In genomic region chr8:107556511-107556936, GRCm38 (mm10) we compare ENCODE assay signal across 11 mouse cellular contexts. TPM values are rescaled to one million over a fixed set of nuclear protein-coding genes. Genes with fewer than 3 reads are reported as not detected.
A peak's percentile ranks its signal among the peaks of the same experiment; 100 is the strongest.
DNase-seq lines count a peak whose midpoint lies in the region; ATAC-seq and TF ChIP-seq lines count a peak whose summit lies in the region.
"Had no signal": no experiment of that assay in that cellular context is flagged by ENCODE, and none has a peak within 500 bp of the region (broad histone marks: within the 10 kb centered on the region; RNA-seq: fewer than 3 reads in every experiment).

No protein-coding gene starts in this region.

- H3K36me3 ChIP-seq in heart, embryonic 16.5 days (ENCODE audit: control insufficient read depth, insufficient read depth), result no peaks in the 10 kb centered on the region
- H3K36me3 ChIP-seq in intestine, embryonic 16.5 days (ENCODE audit: control insufficient read depth, insufficient read depth, low read length), result no peaks in the 10 kb centered on the region; the same call in none of the 2 replicates
- peaks cover 7% of the 10 kb centered on the region for H3K36me3 ChIP-seq in thymus, adult 2 months (ENCODE audit: control insufficient read depth, insufficient read depth, low read length)

- 0 out of 2 replicates have a peak overlapping the region, but pooled peaks have one; percentile 10 for H3K4me2 ChIP-seq in heart, embryonic 16.5 days (ENCODE audit: low read depth, low read length)
- H3K4me2 ChIP-seq in intestine, embryonic 16.5 days (ENCODE audit: low read depth, low read length), result no peak overlapping the region

- H3K4me1 ChIP-seq in heart, embryonic 16.5 days (ENCODE audit: control insufficient read depth, insufficient read depth, low read length), result 0 out of 2 replicates have a peak, but pooled peaks cover 4% of the 10 kb centered on the region
- H3K4me1 ChIP-seq in intestine, embryonic 16.5 days (ENCODE audit: control insufficient read depth, insufficient read depth, low read length), result 0 out of 2 replicates have a peak, but pooled peaks cover 3% of the 10 kb centered on the region
- H3K4me1 ChIP-seq in thymus, adult 2 months (replicated peaks; ENCODE audit: control insufficient read depth, insufficient read depth, low read length), result peaks cover 6% of the 10 kb centered on the region

- no peaks in the 10 kb centered on the region for H3K27me3 ChIP-seq in heart, embryonic 16.5 days (ENCODE audit: control insufficient read depth, insufficient read depth, low read length)
- no peaks in the 10 kb centered on the region for H3K27me3 ChIP-seq in intestine, embryonic 16.5 days (replicated peaks; ENCODE audit: control insufficient read depth, insufficient read depth, low read length)
- H3K27me3 ChIP-seq in thymus, adult 2 months (ENCODE audit: control insufficient read depth, insufficient read depth, low read length), result no peaks in the 10 kb centered on the region

- no peak for TF ChIP-seq POLR2A in thymus, adult 2 months (IDR thresholded peaks at IDR 0.05; ENCODE audit: control insufficient read depth, extremely low read depth, insufficient read depth, low read length, poor library complexity)

- no peak for ATAC-seq in heart, embryonic 16.5 days (replicated peaks; ENCODE audit: extremely low read depth, insufficient read depth, low FRiP score)
- ATAC-seq in intestine, embryonic 16.5 days, result peak; percentile 69

- no peak overlapping the region for H3K27ac ChIP-seq in heart, embryonic 16.5 days (ENCODE audit: low read length)
- no peak overlapping the region for H3K27ac ChIP-seq in intestine, embryonic 16.5 days (ENCODE audit: low read length)
- no peak overlapping the region for H3K27ac ChIP-seq in thymus, adult 2 months (ENCODE audit: control insufficient read depth, insufficient read depth, low read length)

- H3K9ac ChIP-seq in heart, embryonic 16.5 days (ENCODE audit: low read length), result 0 out of 2 replicates have a peak overlapping the region, but pooled peaks have one; percentile 9
- H3K9ac ChIP-seq in intestine, embryonic 16.5 days (ENCODE audit: low read depth, low read length), result no peak overlapping the region

- WGBS in heart, embryonic 16.5 days, result 35% methylated on average over 12 of the region's 12 CpGs
- 38% methylated on average over 12 of the region's 12 CpGs for WGBS in intestine, embryonic 16.5 days
- 79% methylated on average over 12 of the region's 12 CpGs for WGBS in thymus, adult 2 months

- H3K4me3 ChIP-seq in heart, embryonic 16.5 days (ENCODE audit: low read length), result no peak overlapping the region
- no peak overlapping the region for H3K4me3 ChIP-seq in intestine, embryonic 16.5 days (ENCODE audit: low read length)
- no peak overlapping the region for H3K4me3 ChIP-seq in thymus, adult 2 months (ENCODE audit: control insufficient read depth, insufficient read depth, low read length)
- H3K4me3 ChIP-seq: erythroblast, embryonic 14.5 days had no signal

- DNase-seq in heart, postnatal 4 days, result no peak
- peak; percentile 36 for DNase-seq in retina, postnatal 1 day
- DNase-seq in retina, embryonic 14.5 days (ENCODE audit: low spot score), result no peak
- no peak for DNase-seq in thymus, adult 2 months
- no peak for DNase-seq in spleen, adult 18-20 months
- DNase-seq: liver; right cerebral cortex, adult 18-20 months; thymus, postnatal 25 days had no signal

- no peak for TF ChIP-seq CTCF in thymus, adult 2 months (IDR thresholded peaks at IDR 0.05; ENCODE audit: borderline replicate concordance, control insufficient read depth, extremely low read depth, insufficient read depth, low read length, poor library complexity)

- no peaks in the 10 kb centered on the region for H3K9me3 ChIP-seq in heart, embryonic 16.5 days (replicated peaks; ENCODE audit: control insufficient read depth, low read length)
- no peaks in the 10 kb centered on the region for H3K9me3 ChIP-seq in intestine, embryonic 16.5 days (ENCODE audit: control insufficient read depth, low read length)

RNA-seq across cellular contexts. Expression of gene Psmd7, which starts 31.7 kb away (rescaled TPM):
- polyA plus RNA-seq in heart, embryonic 16.5 days (2015; fragmentation: Nextera tagmentation; extraction: Ambion mirVana), result 173 and 203 TPM in 2 replicates
- total RNA-seq in heart, postnatal 4 days (2021), result 10 to 100 TPM; 86.7 to 90.6 TPM
- 195 and 219 TPM in 2 replicates for polyA plus RNA-seq in intestine, embryonic 16.5 days (2015; fragmentation: Nextera tagmentation; extraction: Ambion mirVana)
- 48.9 and 52.2 TPM in 2 replicates for polyA plus RNA-seq in thymus, adult 2 months (2012; rRNA removed)
